Mouse (Mus musculus) urinary bladder, postnatal 14 days (tissue): ENCODE data around the gene Lrrc8c.
"Not testable (repeated sequence)": the region's sequence is repeated elsewhere in the genome, so short reads cannot be mapped to it uniquely, and the experiment has no call there.

Experiments
- DNase-seq: peaks from one replicate; pipeline ENCODE4 v3.0.0; 2021; ENCODE audit warnings: low spot score

Gene Lrrc8c

DNA sequence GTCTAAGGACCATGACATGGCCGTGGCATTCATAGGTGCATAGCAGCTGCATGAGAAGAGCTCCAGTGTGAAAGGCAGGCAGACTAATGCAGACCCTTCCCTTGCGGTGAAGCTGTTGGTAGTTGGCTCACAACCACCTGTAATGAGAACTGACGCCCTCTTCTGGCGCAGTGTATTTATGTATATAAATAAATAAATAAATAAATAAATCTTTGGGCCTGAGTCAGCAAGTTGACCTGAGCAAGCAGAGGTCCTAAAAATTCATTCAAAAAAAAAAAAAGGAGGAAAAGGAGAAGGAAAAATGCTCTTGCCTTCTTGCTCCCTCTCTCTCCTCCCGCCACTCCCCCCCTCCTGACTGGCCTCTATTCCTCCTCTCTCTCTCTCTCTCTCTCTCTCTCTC is 81.8 kb downstream of the Lrrc8c start:
- no peak for DNase-seq

DNA sequence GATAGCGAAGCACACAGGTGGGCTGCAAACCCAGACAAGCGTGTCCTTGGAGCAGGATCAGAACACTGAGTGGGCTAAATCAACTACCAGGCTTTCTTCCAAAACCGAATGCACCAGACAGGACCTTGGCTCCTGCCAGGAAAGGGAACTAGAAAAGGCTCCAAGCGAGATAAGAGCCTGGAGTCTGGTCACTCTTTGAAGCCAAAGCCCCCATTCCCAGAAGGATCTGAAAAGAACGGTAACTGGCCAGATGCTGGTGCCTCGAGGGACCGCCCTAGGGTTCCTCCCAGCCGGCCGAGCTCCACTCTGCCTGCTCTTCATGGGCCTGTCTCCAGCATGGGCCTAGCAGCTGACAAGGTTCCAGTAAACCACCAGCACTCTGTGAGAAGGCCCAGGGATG is 83.4 kb downstream of the Lrrc8c start:
- no peak for DNase-seq

DNA sequence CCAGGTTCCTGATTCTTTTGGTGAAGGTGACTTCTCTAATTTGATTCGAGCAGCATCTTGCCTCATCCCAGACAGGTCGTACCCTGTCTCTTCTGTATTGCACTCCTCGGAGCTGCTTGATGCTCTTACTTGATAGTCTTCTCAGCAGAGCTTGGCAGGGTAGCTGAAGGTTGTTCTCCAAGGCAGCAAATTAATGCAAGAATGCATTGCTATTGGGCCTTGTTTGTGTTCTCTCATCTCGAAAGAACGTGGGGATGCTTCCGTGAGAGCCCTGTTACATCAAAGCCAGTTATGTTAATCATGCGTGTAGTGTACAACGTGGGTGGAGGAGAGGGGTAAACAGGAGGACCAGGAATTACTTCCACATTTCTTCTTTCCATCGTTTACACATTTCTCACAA is 86.5 kb downstream of the Lrrc8c start:
- DNase-seq, result no peak

DNA sequence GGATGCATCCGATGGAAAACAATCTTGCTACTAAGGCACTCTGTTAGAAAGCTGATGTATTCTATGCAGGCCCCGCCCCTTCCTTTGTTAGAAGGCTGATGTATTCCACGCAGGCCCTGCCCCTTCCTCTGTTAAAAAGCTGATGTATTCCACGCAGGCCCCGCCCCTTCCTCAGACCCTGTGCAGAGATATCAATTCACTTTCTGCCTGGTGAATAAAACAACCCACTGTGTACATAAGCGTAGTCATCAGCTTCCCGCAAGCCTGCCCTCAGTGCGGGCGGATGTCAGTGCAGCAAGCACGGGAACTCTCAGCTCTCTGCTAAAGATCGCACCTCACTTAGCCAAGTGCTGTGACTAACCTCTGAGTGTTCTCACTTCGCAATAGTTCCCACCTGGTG is 90.5 kb downstream of the Lrrc8c start:
- DNase-seq, result no peak

DNA sequence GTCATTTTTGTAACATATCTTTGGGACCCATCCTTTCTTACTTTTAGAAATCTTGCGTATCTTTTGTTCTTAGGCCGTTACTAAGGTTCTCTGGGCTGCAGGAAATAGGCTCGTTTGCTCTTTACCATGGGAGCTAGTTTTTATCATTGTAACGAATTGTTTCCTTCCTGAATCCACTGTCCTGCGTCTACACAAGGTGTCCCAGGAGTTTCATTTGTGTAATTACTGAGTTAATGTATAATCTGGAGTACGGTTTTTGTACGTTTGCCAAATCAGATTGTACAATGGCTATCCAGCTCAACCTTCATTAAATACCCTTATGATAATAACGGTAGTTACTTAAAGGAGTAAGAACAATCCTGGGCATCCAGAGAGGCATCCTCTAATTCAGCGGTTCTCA is 93.8 kb downstream of the Lrrc8c start:
- no peak for DNase-seq

DNA sequence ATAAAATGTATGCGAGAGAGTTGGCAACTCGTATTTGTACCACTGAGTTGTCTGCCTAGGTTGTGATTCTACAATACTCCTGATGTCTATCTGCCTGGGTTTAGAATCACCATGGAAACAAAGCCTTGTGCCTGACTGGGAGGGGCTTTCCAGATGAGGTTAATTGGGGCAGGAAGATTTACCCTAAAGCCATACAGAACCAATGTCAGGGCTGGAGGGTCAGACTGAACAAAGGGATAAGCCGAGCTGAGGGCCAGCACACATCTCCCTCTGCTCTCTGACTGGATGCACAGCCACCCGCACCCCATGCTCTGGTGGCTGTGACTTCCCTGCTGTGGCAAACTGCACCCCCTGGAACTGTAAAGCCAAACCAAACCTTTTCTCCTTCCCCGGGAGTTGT is 94.8 kb downstream of the Lrrc8c start:
- DNase-seq, result no peak

DNA sequence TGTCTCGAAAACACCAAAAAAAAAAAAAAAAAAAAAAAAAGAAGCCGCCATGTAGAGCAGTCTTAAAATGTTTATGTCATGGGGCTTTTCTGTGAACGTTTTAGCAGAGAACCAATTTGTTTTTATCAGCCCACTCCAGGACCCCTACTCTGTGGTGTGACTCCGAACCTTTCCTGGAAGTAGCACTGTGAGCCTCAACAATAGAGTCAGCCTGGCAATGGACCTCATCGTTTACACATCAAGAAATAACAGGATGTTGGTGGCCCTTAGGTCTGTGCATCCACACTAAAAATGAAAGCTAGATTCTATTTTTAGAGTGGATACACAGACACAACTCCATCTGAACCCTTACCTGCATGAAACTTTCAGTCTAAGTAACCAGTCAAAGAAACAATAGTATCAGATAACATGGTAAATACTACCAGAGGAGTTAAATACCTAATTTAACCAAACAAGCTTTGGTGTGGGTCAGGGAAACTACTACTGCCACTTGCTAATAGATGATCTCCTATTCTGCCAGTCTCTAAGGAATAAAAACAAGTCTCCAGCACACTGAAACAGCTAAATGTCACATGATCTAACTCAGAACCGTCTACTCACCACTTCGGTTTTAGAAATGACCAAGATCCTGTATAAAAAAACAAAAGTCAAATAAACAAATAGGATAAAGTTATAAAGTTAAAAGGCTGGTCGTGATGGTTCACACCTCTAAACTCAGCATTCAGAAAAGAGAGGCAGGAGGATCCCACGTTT is 95.7 kb downstream of the Lrrc8c start:
- DNase-seq, result no peak

DNA sequence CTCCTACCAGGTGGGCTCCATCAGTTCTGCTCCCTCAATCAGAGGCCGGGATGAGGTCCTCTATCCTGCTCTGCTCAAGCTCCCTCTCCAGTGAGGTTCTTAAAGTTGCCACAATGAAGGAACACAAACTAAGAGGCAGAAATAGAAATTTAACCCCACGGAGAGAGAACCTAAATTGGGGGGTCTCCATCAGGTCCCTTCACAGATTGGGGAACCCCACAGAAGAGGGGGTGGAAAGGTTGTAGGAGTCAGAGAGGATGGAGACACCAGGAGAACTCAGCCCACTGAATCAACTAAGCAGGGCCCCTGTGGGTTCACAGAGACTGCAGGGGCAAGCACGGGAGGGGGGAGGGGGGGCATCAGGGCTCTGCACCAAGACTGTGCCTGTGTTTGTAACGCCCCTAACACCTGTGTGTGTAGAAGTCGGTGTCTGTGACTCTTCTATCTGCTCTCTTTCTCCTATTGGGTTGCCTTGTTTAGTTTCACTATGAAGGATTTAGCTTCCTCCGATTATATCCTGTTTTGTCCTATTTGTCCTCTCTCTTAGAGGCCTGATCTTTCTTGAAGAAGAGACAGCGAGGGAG is 96.8 kb downstream of the Lrrc8c start:
- no peak for DNase-seq

DNA sequence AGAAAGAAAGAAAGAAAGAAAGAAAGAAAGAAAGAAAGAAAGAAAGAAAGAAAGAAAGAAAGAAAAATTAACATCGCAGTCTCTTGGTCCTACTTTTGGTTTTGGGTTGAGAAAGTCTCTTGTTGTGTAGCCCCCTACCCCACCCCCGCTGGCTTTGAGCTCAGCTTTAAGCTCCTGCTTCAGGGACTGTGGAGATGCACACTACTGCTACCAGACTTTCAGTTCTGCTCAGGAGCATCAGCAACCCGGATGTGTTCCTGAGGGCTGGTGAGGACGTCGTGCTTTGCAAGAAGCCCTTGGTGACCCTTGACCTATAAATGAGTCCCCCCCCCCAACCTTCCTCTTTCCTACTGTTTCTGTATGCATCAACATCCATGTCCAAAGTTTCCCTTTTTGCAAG is 97.3 kb downstream of the Lrrc8c start:
- DNase-seq, result no peak

DNA sequence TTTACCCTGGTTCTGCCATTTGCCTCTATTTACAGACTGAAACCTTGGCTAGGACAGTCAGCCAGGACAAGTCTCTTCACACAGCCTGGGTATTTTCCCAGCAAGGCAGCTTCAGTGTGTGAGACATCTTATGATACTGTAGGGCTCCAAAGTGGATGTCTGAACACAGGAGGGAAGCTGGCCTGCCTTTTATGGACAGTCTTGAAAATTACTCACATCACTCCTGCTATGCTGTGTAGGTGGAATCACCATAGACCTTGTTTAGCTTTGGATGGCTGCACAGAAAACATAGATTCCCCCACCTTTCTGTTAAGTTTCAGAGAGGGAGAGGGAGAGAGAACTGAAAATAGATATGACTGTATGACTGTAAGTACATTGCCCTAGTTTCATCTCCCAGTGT is 99.3 kb downstream of the Lrrc8c start:
- DNase-seq, result no peak

DNA sequence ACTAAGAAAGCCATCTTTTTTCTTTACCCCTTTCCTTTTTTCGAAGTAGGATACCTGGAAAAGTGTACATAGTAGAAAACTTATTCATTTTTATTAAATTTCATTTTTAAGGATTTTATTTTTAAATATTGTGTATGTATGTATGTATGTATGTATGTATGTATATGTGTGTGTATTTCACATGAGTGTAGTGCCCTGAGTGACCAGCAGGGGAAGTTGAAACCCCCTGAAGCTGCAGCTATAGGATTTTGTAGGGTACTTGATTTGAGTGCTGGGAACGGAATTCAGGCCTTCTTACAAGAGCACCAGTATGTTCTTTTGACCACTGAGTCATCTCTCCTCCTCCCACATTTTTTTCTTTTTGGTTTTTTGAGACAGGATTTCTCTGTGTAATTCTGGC is 100.5 kb downstream of the Lrrc8c start:
- no peak for DNase-seq

DNA sequence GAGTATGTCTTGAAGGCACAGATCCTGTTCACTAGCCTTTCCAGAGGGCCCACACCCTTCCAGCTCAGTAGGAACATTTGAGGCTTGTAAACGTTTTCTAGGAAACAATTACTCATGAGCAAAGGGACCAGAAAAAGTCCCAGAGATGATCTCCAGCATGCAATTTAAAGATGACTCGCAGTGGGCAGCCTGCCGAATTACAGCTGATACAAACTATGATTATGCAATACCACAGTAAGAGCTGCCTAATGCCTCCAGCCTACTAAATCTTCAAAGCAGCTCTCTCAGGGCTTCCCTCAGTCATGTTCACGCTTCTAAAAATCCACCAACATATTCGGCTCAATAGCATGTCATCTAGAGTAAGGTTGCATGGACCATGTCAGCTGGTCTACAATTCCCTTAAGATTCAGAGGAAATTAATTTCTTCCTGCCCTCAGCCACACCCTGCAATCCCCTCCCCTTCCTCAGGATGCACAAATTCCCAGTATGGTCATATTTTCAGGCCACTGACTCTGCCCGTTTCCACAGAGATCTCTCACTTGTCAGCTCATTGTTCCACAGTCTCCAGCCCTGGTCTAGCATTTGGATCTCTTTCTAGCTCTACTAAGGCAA is 101.4 kb downstream of the Lrrc8c start:
- DNase-seq, result peak; percentile 72

DNA sequence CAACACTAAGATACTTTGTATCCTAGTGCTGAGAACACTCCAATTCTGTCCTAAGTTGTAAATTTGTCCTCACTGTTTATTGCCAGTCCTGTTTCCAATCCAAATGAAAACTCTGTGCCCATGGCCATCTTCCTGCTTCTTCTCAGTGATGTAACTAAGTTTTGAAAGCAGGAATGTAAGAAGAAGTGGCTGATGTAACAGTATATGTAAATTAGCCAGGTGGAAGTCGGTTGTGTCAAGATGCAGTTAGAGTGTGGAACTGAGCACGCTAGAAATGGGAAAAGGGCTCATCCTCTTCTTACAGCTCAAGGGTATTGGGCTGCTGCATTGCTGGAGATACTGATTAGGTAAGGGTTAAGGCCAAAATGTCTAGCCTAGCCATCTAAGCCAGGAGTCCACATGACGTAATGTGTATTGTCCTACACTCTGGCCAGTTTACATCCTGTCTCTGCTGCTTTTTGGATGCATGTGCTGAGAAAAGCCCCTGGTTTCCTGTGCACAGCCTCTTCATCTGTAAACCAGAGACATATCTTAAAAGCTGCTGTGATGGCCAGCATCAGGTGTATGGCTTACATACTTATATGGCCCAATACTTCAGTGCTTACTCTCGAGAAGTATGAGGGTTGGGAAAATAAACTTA is 104.0 kb downstream of the Lrrc8c start:
- no peak for DNase-seq

DNA sequence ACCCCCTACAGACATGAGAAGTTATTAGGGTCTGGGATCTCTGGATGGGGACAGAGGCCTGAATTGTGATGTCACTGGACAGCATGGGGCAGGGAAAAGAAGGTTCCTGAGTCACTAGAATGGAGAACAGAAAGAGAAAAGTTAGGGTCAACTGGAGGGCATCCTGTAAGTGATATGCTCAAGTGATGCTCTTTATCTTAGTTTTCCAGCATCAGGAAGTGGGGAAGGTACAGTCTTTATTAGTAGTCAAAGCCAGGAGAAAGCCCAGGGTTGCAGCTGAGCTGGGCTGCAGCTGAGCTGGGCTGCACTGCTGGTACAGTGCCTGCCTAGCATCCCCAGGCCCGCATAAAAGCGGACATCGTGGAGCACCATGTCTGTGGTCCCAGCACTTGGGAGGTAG is 105.1 kb downstream of the Lrrc8c start:
- no peak for DNase-seq

DNA sequence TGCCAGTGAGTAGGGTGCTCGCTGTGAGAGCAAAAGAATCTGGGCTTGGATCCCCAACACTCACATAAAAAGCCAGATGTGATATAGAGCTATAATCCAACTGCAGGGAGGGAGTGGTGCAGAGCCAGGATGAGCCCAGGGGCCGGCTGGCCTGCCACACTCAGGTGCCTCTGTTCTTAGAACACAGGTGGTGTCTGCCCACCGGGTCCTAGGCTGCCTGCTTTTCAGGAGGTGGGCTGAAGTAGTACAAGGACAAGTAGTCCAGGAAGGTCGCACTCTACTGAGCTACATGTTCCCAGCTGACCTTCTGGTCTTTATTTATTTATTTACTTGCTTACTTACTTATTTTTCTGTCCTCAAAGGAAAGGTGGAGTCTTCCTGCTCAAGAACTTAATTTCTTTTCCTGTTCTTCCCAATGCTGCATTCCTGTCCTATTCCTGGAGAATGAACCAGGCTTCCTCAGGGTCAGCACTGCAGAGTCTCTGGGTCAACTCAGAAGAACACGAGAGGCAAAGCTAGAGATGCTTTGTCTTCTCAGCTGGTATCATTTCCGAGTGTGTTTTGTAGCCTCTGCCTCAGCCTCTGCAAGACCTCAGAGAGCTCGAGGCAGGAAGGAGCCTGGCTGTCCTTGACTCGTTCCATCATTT is 106.4 kb downstream of the Lrrc8c start:
- DNase-seq, result no peak

DNA sequence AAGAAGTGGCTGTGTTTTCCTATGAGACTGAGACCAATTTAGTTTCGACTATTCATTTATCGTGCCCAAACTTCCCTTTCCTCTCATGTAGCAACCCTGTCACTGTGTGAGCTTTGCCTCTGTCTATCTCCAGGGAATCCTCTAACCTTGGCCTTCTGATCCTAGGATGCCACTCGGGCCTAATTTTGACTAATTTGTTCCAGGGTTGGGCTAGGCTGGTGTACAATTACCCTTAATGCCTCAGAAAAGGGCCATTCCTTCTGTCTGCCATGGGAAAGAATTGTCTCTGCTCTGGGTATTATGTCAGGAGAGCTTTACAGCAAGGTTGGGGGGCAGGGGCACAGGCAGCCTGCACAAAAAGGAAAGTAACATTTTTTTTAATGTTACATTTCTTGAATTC is 107.2 kb downstream of the Lrrc8c start:
- DNase-seq, result no peak

DNA sequence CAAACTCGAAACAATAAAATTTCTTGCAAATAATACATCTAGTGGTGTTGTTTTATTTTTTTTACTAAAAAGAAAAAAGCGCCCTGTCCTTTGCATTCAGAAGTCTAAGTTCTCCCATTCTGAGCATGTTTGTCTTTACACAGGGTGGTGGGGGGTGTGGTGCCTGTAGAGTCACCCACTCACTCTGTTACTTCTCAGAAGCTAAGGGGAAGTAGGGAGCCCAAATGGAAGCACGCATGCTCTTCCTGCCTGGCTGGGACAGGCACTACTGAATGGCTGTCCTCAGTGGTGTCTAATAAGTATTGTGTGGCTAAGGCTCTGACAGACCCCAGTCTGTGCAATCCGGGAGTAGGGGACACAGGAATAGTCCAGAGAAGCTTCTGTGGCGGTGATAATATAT is 107.9 kb downstream of the Lrrc8c start:
- DNase-seq, result no peak

DNA sequence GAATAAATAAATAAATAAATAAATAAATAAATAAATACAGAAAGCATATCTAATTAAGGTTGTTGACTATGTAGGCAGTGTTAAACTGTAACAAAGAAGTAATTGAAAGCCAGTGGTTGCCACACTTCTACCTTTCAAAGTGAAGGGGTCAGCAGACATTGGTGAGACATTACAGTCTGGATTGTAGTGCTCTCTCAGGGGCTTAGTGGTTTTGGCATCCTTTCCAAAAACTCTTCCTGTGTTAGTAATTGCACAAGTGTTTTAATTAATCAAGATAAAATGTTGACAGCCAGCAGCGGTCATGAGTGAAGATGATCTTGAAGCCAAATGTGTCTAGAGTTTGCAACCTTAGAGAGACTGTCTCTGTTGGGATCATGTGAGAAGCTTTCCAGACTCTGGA is 110.8 kb downstream of the Lrrc8c start:
- DNase-seq, result no peak

DNA sequence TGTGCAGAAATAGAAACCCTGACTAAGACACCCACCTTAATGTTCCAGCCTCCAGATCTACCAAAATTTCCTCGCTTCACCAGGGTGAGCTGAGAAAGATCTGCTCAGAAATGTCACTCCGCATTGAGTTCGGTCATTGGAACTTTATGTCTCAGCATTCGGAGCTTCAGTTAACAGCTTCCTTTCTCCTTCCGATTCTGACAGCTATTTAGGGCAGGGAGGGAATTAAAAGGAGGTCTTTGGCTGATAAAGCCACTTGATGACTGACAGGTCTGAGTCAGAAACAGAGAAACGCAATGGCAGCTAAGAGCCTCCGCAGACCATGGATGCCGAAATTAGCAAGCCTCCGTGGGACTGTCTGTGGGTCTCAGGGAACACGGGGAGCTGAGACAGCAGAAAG is 112.9 kb downstream of the Lrrc8c start:
- no peak for DNase-seq

DNA sequence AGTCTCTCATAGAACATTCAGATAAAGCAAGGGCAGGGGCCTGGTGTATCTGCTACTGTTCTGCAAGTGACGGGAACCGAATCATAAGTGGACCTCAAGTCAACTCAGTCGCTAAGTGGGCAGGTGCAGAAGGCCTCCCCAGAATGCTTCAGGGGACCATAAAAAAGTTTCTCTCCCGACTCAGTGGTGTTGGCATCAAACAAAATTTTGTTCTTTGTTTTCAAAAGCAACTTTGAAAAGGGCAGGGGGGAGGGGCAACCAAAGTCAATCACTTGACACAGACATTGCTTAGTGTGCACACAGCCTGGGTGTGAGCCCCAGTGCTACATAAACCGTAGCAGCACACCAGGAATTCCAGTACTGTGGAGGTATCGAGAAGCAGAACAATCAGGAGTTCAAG is 116.4 kb downstream of the Lrrc8c start:
- DNase-seq, result no peak

DNA sequence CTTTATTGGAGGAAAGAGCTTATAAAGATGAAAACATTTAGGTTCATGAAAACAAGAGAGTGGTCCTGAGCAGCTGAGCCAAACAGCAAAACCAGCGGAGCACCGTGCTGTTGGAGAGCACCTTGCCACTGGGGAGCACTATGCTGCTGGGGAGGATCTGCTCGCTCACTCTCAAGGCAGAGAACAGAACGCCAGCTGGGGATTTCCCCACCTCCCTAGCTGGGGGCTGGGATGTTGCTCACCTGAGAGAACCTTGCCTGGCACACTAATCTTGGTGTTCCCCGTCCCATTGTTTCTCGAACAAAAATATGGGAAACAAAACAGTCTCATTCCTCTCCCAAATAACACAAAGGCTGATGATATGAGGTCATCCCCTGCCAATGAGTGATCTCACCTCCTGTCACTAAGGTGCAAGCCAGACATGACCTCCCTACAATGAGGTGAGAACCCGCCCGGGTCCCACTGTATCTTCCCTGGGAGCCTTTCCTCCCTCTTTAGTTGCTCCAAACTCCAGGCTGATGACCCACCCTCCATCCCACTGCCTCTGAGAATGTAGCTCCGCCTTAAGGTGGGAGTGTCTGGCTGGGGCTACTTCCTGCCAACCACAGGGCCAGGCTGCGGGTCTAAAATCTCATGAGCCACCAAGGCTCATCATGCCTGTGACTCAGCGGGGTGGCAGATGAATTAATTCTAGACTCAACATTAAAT is 117.5 kb downstream of the Lrrc8c start:
- DNase-seq, result no peak

DNA sequence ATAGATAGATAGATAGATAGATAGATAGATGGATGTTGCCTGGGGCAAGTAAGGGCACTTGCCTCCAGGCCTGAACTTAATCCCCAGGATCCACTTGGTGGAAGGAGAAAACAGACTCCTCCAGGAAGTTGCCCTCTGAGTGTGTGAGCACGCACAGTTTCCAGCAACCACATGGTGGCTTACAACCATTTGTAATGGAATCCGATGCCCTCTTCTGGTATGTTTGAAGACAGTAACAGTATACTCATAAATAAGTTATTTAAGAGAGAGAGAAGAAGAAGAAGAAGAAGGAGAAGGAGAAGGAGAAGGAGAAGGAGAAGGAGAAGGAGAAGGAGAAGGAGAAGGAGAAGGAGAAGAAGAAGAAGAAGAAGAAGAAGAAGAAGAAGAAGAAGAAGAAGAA is 119.1 kb downstream of the Lrrc8c start:
- not testable (repeated sequence) for DNase-seq
